Comparison of ENCODE assay signal across 24 mouse cellular contexts in the genomic region with DNA sequence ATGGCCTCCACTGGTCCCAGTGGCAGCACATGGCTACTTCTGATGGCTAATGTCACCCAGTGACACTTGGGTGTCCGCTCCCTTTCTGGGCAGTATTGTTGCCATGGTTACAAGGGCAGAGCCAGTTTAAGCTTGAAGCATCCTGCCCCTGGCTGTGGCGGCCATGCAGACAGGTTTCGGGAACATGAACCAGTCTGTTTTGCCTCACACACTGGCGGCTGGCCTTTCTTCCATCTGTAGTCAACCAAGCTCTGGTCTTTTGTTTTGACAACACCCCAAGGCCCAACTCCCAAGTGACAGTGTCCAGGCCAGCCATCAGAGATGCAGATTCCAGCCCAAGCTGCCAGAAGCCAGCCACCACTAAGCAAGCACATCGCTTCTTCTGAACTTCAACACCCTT. TPM values are rescaled to one million over a fixed set of nuclear protein-coding genes. Genes with fewer than 3 reads are reported as not detected.
DNase-seq lines count a peak whose midpoint lies in the region; ATAC-seq and TF ChIP-seq lines count a peak whose summit lies in the region.
"Had no signal": no experiment of that assay in that cellular context is flagged by ENCODE, and none has a peak within 500 bp of the region (broad histone marks: within the 10 kb centered on the region; RNA-seq: fewer than 3 reads in every experiment).

No protein-coding gene starts in this region.

- peak; percentile 28; the same call in 1 of the 2 replicates for ATAC-seq in hindbrain, postnatal 0 days
- ATAC-seq in midbrain, postnatal 0 days (ENCODE audit: low FRiP score) = peak; percentile 31; the same call in 1 of the 2 replicates

- WGBS in hindbrain, postnatal 0 days = 52% methylated on average over 5 of the region's 5 CpGs
- 60% methylated on average over 5 of the region's 5 CpGs for WGBS in hindbrain, embryonic 10.5 days
- WGBS in midbrain, postnatal 0 days = 49% methylated on average over 5 of the region's 5 CpGs

- H3K9ac ChIP-seq in hindbrain, postnatal 0 days (replicated peaks; ENCODE audit: low read length) = no peak overlapping the region
- H3K9ac ChIP-seq in midbrain, postnatal 0 days (replicated peaks; ENCODE audit: low read length, poor library complexity, severe bottlenecking) = no peak overlapping the region
- H3K9ac ChIP-seq: hindbrain, embryonic 14.5 days; liver, embryonic 13.5 days had no signal

- DNase-seq in embryo, embryonic 11 days = peak; percentile 11
- DNase-seq in embryo, embryonic 10 days (ENCODE audit: low spot score) = no peak
- DNase-seq in hindbrain, postnatal 0 days (ENCODE audit: low spot score) = peak; percentile 26
- no peak for DNase-seq in hindbrain, embryonic 10.5 days (ENCODE audit: low spot score)
- peak; percentile 23 for DNase-seq in brain, adult 2 months (ENCODE audit: low read depth, low spot score)
- DNase-seq in midbrain, postnatal 0 days (ENCODE audit: low spot score) = peak; percentile 20
- no peak for DNase-seq in left cerebral cortex, postnatal 25 days (ENCODE audit: low spot score in 2 of 2)
- no peak for DNase-seq in layer of hippocampus, adult 2 months (ENCODE audit: low spot score in 2 of 2)
- DNase-seq: B cell, adult 2 months; cerebellum, postnatal 14 days; kidney, adult 18-20 months; liver, embryonic 13.5 days; right cerebral cortex, postnatal 14 days; thymus, adult 18-20 months had no signal

- TF ChIP-seq CTCF in hindbrain, postnatal 0 days (IDR thresholded peaks at IDR 0.05; ENCODE audit: low read depth) = peak; percentile 25
- peak; percentile 28; the same call in 1 of the 2 replicates for TF ChIP-seq CTCF in midbrain, postnatal 0 days (IDR thresholded peaks at IDR 0.05)
- no peak for TF ChIP-seq CTCF in layer of hippocampus, adult 2 months (conservative IDR thresholded peaks at IDR 0.05)

- peak overlapping the region; percentile 26; the same call in 1 of the 2 replicates for H3K27ac ChIP-seq in hindbrain, postnatal 0 days
- H3K27ac ChIP-seq in hindbrain, embryonic 10.5 days = no peak overlapping the region
- peak overlapping the region; percentile 27; the same call in 1 of the 2 replicates for H3K27ac ChIP-seq in midbrain, postnatal 0 days (ENCODE audit: low read depth, low read length)
- H3K27ac ChIP-seq in layer of hippocampus, adult 2 months = no peak overlapping the region
- H3K27ac ChIP-seq: forebrain, embryonic 10.5 days; heart, adult 2 months; hindbrain, embryonic 14.5 days; liver, embryonic 13.5 days had no signal

- intact Hi-C loops in left cerebral cortex, postnatal 25 days (cut with DNase I) = no loop called here

- no peaks in the 10 kb centered on the region for H3K36me3 ChIP-seq in hindbrain, postnatal 0 days (ENCODE audit: insufficient read depth, low read length)
- no peaks in the 10 kb centered on the region for H3K36me3 ChIP-seq in hindbrain, embryonic 10.5 days
- H3K36me3 ChIP-seq in midbrain, postnatal 0 days (ENCODE audit: insufficient read depth, low read length) = peaks cover 4% of the 10 kb centered on the region
- H3K36me3 ChIP-seq: forebrain, embryonic 10.5 days; liver, embryonic 13.5 days had no signal

- no peak overlapping the region for H3K4me2 ChIP-seq in hindbrain, postnatal 0 days (ENCODE audit: low read depth, low read length)
- no peak overlapping the region for H3K4me2 ChIP-seq in midbrain, postnatal 0 days (ENCODE audit: low read depth, low read length, poor library complexity, severe bottlenecking)
- H3K4me2 ChIP-seq: hindbrain, embryonic 14.5 days; liver, embryonic 13.5 days had no signal

- H3K4me3 ChIP-seq in hindbrain, postnatal 0 days (ENCODE audit: low read length) = no peak overlapping the region
- H3K4me3 ChIP-seq in hindbrain, embryonic 10.5 days = no peak overlapping the region
- no peak overlapping the region for H3K4me3 ChIP-seq in midbrain, postnatal 0 days (ENCODE audit: low read depth, low read length)
- no peak overlapping the region for H3K4me3 ChIP-seq in layer of hippocampus, adult 2 months
- H3K4me3 ChIP-seq: forebrain, embryonic 10.5 days; heart, adult 2 months; liver, embryonic 13.5 days; myocyte had no signal

- H3K9me3 ChIP-seq in hindbrain, postnatal 0 days (ENCODE audit: low read length) = no peaks in the 10 kb centered on the region
- H3K9me3 ChIP-seq in hindbrain, embryonic 10.5 days = no peaks in the 10 kb centered on the region
- H3K9me3 ChIP-seq in midbrain, postnatal 0 days (ENCODE audit: low read length) = no peaks in the 10 kb centered on the region
- H3K9me3 ChIP-seq: forebrain, embryonic 10.5 days; liver, embryonic 13.5 days had no signal

- no peaks in the 10 kb centered on the region for H3K27me3 ChIP-seq in hindbrain, postnatal 0 days (ENCODE audit: insufficient read depth, low read length)
- peaks cover 8% of the 10 kb centered on the region for H3K27me3 ChIP-seq in hindbrain, embryonic 10.5 days (ENCODE audit: insufficient read depth, poor library complexity, severe bottlenecking)
- no peaks in the 10 kb centered on the region for H3K27me3 ChIP-seq in midbrain, postnatal 0 days (ENCODE audit: insufficient read depth, low read length)

- no peaks in the 10 kb centered on the region for H3K4me1 ChIP-seq in hindbrain, postnatal 0 days (ENCODE audit: insufficient read depth, low read length)
- H3K4me1 ChIP-seq in hindbrain, embryonic 10.5 days (replicated peaks) = no peaks in the 10 kb centered on the region; the same call in 1 of the 2 replicates
- H3K4me1 ChIP-seq in midbrain, postnatal 0 days (ENCODE audit: insufficient read depth, low read length) = no peaks in the 10 kb centered on the region
- H3K4me1 ChIP-seq: liver, embryonic 13.5 days had no signal

RNA-seq across cellular contexts. Expression of a gene that starts 6.8 kb away (rescaled TPM):
- total RNA-seq in hindbrain, postnatal 0 days (2014; rRNA removed) = 27.8 and 31.4 TPM in 2 replicates
- 22.1 and 24.3 TPM in 2 replicates for polyA plus RNA-seq in hindbrain, postnatal 0 days (2015; fragmentation: Nextera tagmentation; extraction: Ambion mirVana)
- polyA plus RNA-seq in hindbrain, embryonic 10.5 days (2016; fragmentation: Nextera tagmentation; extraction: Ambion mirVana) = 2.6 and 4.1 TPM in 2 replicates
- 36.1 and 39.6 TPM in 2 replicates for total RNA-seq in midbrain, postnatal 0 days (2014; rRNA removed)
- 29.7 and 29.9 TPM in 2 replicates for polyA plus RNA-seq in midbrain, postnatal 0 days (2015; fragmentation: Nextera tagmentation; extraction: Ambion mirVana)
- total RNA-seq in left cerebral cortex, postnatal 25 days (2021) = 10 to 100 TPM; 13.2 to 13.6 TPM
- total RNA-seq in layer of hippocampus, adult 2 months (2021) = 1 to 10 TPM; 3.6 to 3.7 TPM
- total RNA-seq: megakaryocyte progenitor cell, adult 5-6 weeks had no signal

RNA-seq across cellular contexts. Expression of a gene that starts 33.8 kb away (rescaled TPM):
- total RNA-seq in hindbrain, postnatal 0 days (2014; rRNA removed) = not detected in 2 replicates
- not detected in 2 replicates for polyA plus RNA-seq in hindbrain, postnatal 0 days (2015; fragmentation: Nextera tagmentation; extraction: Ambion mirVana)
- not detected in 2 replicates for polyA plus RNA-seq in hindbrain, embryonic 10.5 days (2016; fragmentation: Nextera tagmentation; extraction: Ambion mirVana)
- not detected in 2 replicates for total RNA-seq in midbrain, postnatal 0 days (2014; rRNA removed)
- polyA plus RNA-seq in midbrain, postnatal 0 days (2015; fragmentation: Nextera tagmentation; extraction: Ambion mirVana) = not detected in 2 replicates
- not detected for total RNA-seq in left cerebral cortex, postnatal 25 days (2021)
- not detected for total RNA-seq in layer of hippocampus, adult 2 months (2021)
- total RNA-seq: adrenal gland, adult 18-20 months; heart, adult 2 months; megakaryocyte progenitor cell, adult 5-6 weeks had no signal
- polyA plus RNA-seq: forebrain, embryonic 10.5 days; heart, adult 2 months; hindbrain, embryonic 14.5 days; limb, embryonic 11.5 days; liver, embryonic 13.5 days; lung, embryonic 16.5 days; myocyte; urinary bladder, adult 2 months had no signal

RNA-seq across cellular contexts. Expression of a gene that starts 42.9 kb away (rescaled TPM):
- total RNA-seq in hindbrain, postnatal 0 days (2014; rRNA removed) = not detected in 2 replicates
- polyA plus RNA-seq in hindbrain, postnatal 0 days (2015; fragmentation: Nextera tagmentation; extraction: Ambion mirVana) = not detected in 2 replicates
- polyA plus RNA-seq in hindbrain, embryonic 10.5 days (2016; fragmentation: Nextera tagmentation; extraction: Ambion mirVana) = not detected in 2 replicates
- not detected in 2 replicates for total RNA-seq in midbrain, postnatal 0 days (2014; rRNA removed)
- polyA plus RNA-seq in midbrain, postnatal 0 days (2015; fragmentation: Nextera tagmentation; extraction: Ambion mirVana) = not detected in 2 replicates
- total RNA-seq in left cerebral cortex, postnatal 25 days (2021) = not detected
- total RNA-seq in layer of hippocampus, adult 2 months (2021) = not detected
- total RNA-seq: adrenal gland, adult 18-20 months; heart, adult 2 months; megakaryocyte progenitor cell, adult 5-6 weeks had no signal
- polyA plus RNA-seq: forebrain, embryonic 10.5 days; heart, adult 2 months; hindbrain, embryonic 14.5 days; limb, embryonic 11.5 days; liver, embryonic 13.5 days; lung, embryonic 16.5 days; myocyte; urinary bladder, adult 2 months had no signal

RNA-seq across cellular contexts. Expression of a gene that starts 49.0 kb away (rescaled TPM):
- not detected in 2 replicates for total RNA-seq in hindbrain, postnatal 0 days (2014; rRNA removed)
- polyA plus RNA-seq in hindbrain, postnatal 0 days (2015; fragmentation: Nextera tagmentation; extraction: Ambion mirVana) = not detected in 2 replicates
- polyA plus RNA-seq in hindbrain, embryonic 10.5 days (2016; fragmentation: Nextera tagmentation; extraction: Ambion mirVana) = not detected in 2 replicates
- not detected in 2 replicates for total RNA-seq in midbrain, postnatal 0 days (2014; rRNA removed)
- polyA plus RNA-seq in midbrain, postnatal 0 days (2015; fragmentation: Nextera tagmentation; extraction: Ambion mirVana) = not detected in 2 replicates
- not detected for total RNA-seq in left cerebral cortex, postnatal 25 days (2021)
- not detected for total RNA-seq in layer of hippocampus, adult 2 months (2021)
- total RNA-seq: adrenal gland, adult 18-20 months; heart, adult 2 months; megakaryocyte progenitor cell, adult 5-6 weeks had no signal
- polyA plus RNA-seq: embryonic facial prominence, embryonic 14.5 days; forebrain, embryonic 10.5 days; heart, adult 2 months; hindbrain, embryonic 14.5 days; limb, embryonic 11.5 days; liver, embryonic 13.5 days; lung, embryonic 16.5 days; myocyte; urinary bladder, adult 2 months had no signal

RNA-seq across cellular contexts. Expression of a gene that starts 59.8 kb away (rescaled TPM):
- total RNA-seq in hindbrain, postnatal 0 days (2014; rRNA removed) = not detected in 2 replicates
- polyA plus RNA-seq in hindbrain, postnatal 0 days (2015; fragmentation: Nextera tagmentation; extraction: Ambion mirVana) = not detected in 2 replicates
- polyA plus RNA-seq in hindbrain, embryonic 10.5 days (2016; fragmentation: Nextera tagmentation; extraction: Ambion mirVana) = not detected in 2 replicates
- total RNA-seq in midbrain, postnatal 0 days (2014; rRNA removed) = not detected in 2 replicates
- not detected in 2 replicates for polyA plus RNA-seq in midbrain, postnatal 0 days (2015; fragmentation: Nextera tagmentation; extraction: Ambion mirVana)
- total RNA-seq in left cerebral cortex, postnatal 25 days (2021) = not detected
- total RNA-seq in layer of hippocampus, adult 2 months (2021) = not detected
- total RNA-seq: adrenal gland, adult 18-20 months; heart, adult 2 months; megakaryocyte progenitor cell, adult 5-6 weeks had no signal
- polyA plus RNA-seq: embryonic facial prominence, embryonic 14.5 days; forebrain, embryonic 10.5 days; heart, adult 2 months; hindbrain, embryonic 14.5 days; limb, embryonic 11.5 days; liver, embryonic 13.5 days; lung, embryonic 16.5 days; myocyte; urinary bladder, adult 2 months had no signal

Comparison
In these comparisons a context has a peak if more than half of its experiments do, and no peak if none do; other contexts are left out.
1. DNase-seq: peak in embryo, embryonic 11 days (single experiment), hindbrain, postnatal 0 days (single experiment), brain, adult 2 months (single experiment) and midbrain, postnatal 0 days (single experiment); none in embryo, embryonic 10 days (single experiment), hindbrain, embryonic 10.5 days (single experiment), left cerebral cortex, postnatal 25 days (0 of 2) and layer of hippocampus, adult 2 months (0 of 2).
2. H3K27ac ChIP-seq: peak in hindbrain, postnatal 0 days (single experiment) and midbrain, postnatal 0 days (single experiment); none in hindbrain, embryonic 10.5 days (single experiment) and layer of hippocampus, adult 2 months (single experiment).